Mouse (Mus musculus) heart, postnatal 0 days (tissue): ENCODE measurements around the gene Pgm5.

ENCODE experiments used
- CTCF ChIP-seq: IDR thresholded peaks from 2 replicates; pipeline ENCODE4 v1.5.1; 2016; ENCODE audit warnings: antibody characterized with exemption, control low read depth, low read depth
- EP300 ChIP-seq: IDR thresholded peaks from 2 replicates; pipeline ENCODE4 v1.6.1; 2016; ENCODE audit warnings: antibody characterized with exemption, low read depth

- no peak for TF ChIP-seq CTCF
- TF ChIP-seq EP300: no peak
These were observed 3.8 kb upstream of the Pgm5 start for GRCm38 (mm10) chr19:24865436-24865835.
